Mouse (Mus musculus): ENCODE measurements around the gene Ccng1.

GRCm38 (mm10) chr11:40790307-40790706, 35.2 kb upstream of the Ccng1 start:
- no peak for TF ChIP-seq POLR2A (IDR thresholded peaks at IDR 0.05; ENCODE audit: low read depth, low read length)
- TF ChIP-seq CTCF (IDR thresholded peaks at IDR 0.05; ENCODE audit: extremely low read depth, insufficient read length, insufficient replicate concordance, low read depth, low read length), result no peak

Data from small intestine, adult 2 months (tissue).